Mouse (Mus musculus): ENCODE measurements around the gene Stxbp5. TPM values are rescaled to one million over a fixed set of nuclear protein-coding genes. Genes with fewer than 3 reads are reported as not detected.

The Stxbp5 gene
- total RNA-seq, 2 experiments from 2014 or later, result 13.8 to 15.4 TPM

- DNase-seq (ENCODE audit: low spot score in 2 of 2), result no peak
These were observed 140.6 kb downstream of the Stxbp5 start for GRCm38 (mm10) chr10:9760264-9760663.

- no peak for DNase-seq (ENCODE audit: low spot score in 2 of 2)
These were observed 144.3 kb downstream of the Stxbp5 start for GRCm38 (mm10) chr10:9756546-9756945.

DNA sequence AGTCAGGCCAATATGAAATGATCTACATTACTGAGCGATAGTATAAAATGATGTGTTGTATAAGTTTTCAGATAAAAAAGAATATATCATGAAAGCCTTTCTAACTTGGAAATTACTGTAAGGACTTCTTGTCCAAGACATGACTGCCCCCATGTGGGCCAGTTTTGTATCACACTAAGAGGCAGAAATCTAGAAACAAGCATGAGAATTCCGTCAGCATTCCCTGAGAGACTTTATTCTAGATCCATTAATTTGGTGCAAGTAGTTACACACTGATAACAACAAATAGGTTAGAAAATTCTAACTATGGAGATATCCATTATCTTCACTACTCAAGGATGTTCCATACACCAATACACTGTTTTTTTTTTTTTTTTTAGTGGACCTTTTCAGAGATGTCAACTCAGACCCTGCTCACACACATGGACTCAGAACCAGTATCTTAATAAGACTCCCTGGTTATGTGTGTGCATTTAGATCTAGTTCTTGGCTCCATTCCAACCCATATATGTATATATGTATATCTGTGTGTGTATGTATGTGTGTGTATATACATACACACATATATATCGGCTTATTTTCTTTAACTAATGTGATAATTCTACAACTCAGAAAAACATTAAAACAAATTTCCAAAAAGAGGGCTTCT is 145.9 kb downstream of the Stxbp5 start:
- DNase-seq (ENCODE audit: low spot score in 2 of 2), result peak; percentile 31 to 57

DNA sequence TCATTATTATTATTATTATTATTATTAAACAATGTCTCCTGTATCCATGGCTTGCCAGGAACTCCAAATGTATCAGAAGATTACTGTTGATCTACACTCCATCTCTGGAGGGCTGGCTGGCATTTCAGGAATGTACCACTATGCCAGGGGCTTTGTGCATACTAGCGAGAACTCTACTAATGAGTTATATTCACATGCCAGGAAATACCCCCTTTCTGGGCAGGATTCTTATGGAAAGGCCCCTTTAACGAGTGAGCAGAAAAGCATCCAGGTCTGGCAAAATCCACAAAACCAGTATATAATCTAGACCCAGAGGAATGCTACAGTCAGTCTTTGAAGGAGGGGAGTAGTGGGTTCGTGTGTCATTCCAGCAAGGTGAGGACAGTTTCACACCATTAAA is 167.0 kb downstream of the Stxbp5 start:
- no peak for DNase-seq (ENCODE audit: low spot score in 2 of 2)

GRCm38 (mm10) chr10:9732065-9732749 is 168.7 kb downstream of the Stxbp5 start:
- DNase-seq (ENCODE audit: low spot score in 2 of 2), result no peak

GRCm38 (mm10) chr10:9722519-9723303 is 178.2 kb downstream of the Stxbp5 start:
- DNase-seq (ENCODE audit: low spot score in 2 of 2), result no peak

DNA sequence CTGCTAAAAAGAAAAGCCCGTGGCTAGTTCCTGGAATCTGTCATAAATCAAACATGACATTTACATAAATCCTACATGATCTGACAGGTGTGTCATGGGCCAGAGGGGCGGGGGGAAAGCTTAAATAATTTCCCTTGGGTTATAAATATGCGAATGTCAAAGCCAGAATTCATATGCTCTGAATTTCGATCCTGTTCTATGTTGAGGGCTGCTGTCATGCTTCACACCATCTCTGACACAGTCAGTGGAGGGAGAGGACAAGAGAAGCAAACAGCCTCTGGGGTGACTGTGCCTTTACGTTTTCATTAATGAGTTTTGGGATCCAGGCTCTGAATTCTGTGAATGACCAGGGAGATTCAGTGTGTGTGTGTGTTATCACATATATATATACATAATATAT is 180.9 kb downstream of the Stxbp5 start:
- DNase-seq (ENCODE audit: low spot score in 2 of 2), result no peak

DNA sequence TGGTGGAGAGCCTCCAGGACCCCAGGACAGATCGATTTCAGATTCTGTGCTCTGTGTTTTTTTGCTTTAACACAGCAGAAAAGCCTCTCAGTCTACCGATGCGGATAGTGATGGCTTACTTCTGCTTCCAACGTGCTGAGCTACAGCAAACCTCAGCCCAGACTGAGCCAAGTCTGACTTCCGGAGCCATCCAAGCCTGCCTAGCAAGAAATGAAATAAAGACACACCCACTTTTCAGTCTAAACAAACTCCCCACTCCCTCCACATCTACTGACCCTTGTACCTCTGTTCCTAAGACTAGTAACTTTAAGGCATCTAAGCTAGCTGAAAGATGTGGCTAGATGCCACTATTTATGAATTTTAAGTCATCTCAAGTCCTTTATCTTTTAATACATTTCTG is 182.8 kb downstream of the Stxbp5 start:
- DNase-seq (ENCODE audit: low spot score in 2 of 2), result no peak

Other genes with a start within 250 kb of the Stxbp5 start
- 1 to 10 TPM; 2.7 to 3.4 TPM for gene Samd5, start 225.9 kb downstream of the Stxbp5 start, total RNA-seq (2021)

All from gastrocnemius, postnatal 4 days (tissue).